Comparison of ENCODE assay signal across 8 mouse cellular contexts in genomic region chr4:43046607-43047006, GRCm38 (mm10). TPM values are rescaled to one million over a fixed set of nuclear protein-coding genes. Genes with fewer than 3 reads are reported as not detected.
A peak's percentile ranks its signal among the peaks of the same experiment; 100 is the strongest.
DNase-seq lines count a peak whose midpoint lies in the region; ATAC-seq and TF ChIP-seq lines count a peak whose summit lies in the region.

No protein-coding gene starts in this region.

- peak overlapping the region; percentile 55; the same call in 1 of the 2 replicates for H3K27ac ChIP-seq in layer of hippocampus, adult 2 months
- no peak overlapping the region for H3K27ac ChIP-seq in embryonic facial prominence, embryonic 10.5 days (replicated peaks)
- no peak overlapping the region for H3K27ac ChIP-seq in hindbrain, embryonic 13.5 days
- H3K27ac ChIP-seq in midbrain, embryonic 15.5 days, result no peak overlapping the region

- H3K9ac ChIP-seq in hindbrain, embryonic 13.5 days, result no peak overlapping the region
- no peak overlapping the region for H3K9ac ChIP-seq in midbrain, embryonic 15.5 days

- H3K36me3 ChIP-seq in embryonic facial prominence, embryonic 10.5 days (replicated peaks), result no peaks in the 10 kb centered on the region
- H3K36me3 ChIP-seq in hindbrain, embryonic 13.5 days, result no peaks in the 10 kb centered on the region
- no peaks in the 10 kb centered on the region for H3K36me3 ChIP-seq in midbrain, embryonic 15.5 days (replicated peaks)

- H3K4me3 ChIP-seq in layer of hippocampus, adult 2 months, result peak overlapping the region; percentile 17; the same call in 1 of the 2 replicates
- peak overlapping the region; percentile 68 for H3K4me3 ChIP-seq in embryonic facial prominence, embryonic 10.5 days
- 0 out of 2 replicates have a peak overlapping the region, but pooled peaks have one; percentile 56 for H3K4me3 ChIP-seq in hindbrain, embryonic 13.5 days
- no peak overlapping the region for H3K4me3 ChIP-seq in midbrain, embryonic 15.5 days

- ATAC-seq in hindbrain, embryonic 13.5 days (ENCODE audit: low FRiP score), result no peak
- ATAC-seq in midbrain, embryonic 15.5 days (replicated peaks), result no peak

- no peaks in the 10 kb centered on the region for H3K27me3 ChIP-seq in embryonic facial prominence, embryonic 10.5 days (replicated peaks; ENCODE audit: low read depth, poor library complexity, severe bottlenecking)
- H3K27me3 ChIP-seq in hindbrain, embryonic 13.5 days, result no peaks in the 10 kb centered on the region
- H3K27me3 ChIP-seq in midbrain, embryonic 15.5 days (replicated peaks), result no peaks in the 10 kb centered on the region

- no peak for TF ChIP-seq CTCF in layer of hippocampus, adult 2 months (conservative IDR thresholded peaks at IDR 0.05)

- peak overlapping the region; percentile 71 for H3K4me2 ChIP-seq in hindbrain, embryonic 13.5 days
- H3K4me2 ChIP-seq in midbrain, embryonic 15.5 days, result peak overlapping the region; percentile 81

- 61% methylated on average over 5 of the region's 5 CpGs for WGBS in embryonic facial prominence, embryonic 10.5 days
- 63% methylated on average over 5 of the region's 5 CpGs for WGBS in hindbrain, embryonic 13.5 days
- WGBS in midbrain, embryonic 15.5 days, result 60% methylated on average over 5 of the region's 5 CpGs

- DNase-seq in layer of hippocampus, adult 2 months (ENCODE audit: low spot score in 2 of 2), result no peak
- no peak for DNase-seq in layer of hippocampus, adult 9-10 months (ENCODE audit: low spot score)
- no peak for DNase-seq in embryonic facial prominence, embryonic 10.5 days (ENCODE audit: low spot score)
- no peak for DNase-seq in spleen, postnatal 36 days (ENCODE audit: low spot score in 2 of 2)
- DNase-seq in urinary bladder, postnatal 36 days (ENCODE audit: low spot score in 2 of 2), result no peak
- DNase-seq in gastrocnemius, postnatal 4 days (ENCODE audit: low spot score in 2 of 2), result no peak

- peaks cover 39% of the 10 kb centered on the region for H3K4me1 ChIP-seq in embryonic facial prominence, embryonic 10.5 days
- H3K4me1 ChIP-seq in hindbrain, embryonic 13.5 days (replicated peaks), result peaks cover 29% of the 10 kb centered on the region
- peaks cover 32% of the 10 kb centered on the region for H3K4me1 ChIP-seq in midbrain, embryonic 15.5 days

- H3K9me3 ChIP-seq in embryonic facial prominence, embryonic 10.5 days, result no peaks in the 10 kb centered on the region
- H3K9me3 ChIP-seq in hindbrain, embryonic 13.5 days, result no peaks in the 10 kb centered on the region
- no peaks in the 10 kb centered on the region for H3K9me3 ChIP-seq in midbrain, embryonic 15.5 days

RNA-seq across cellular contexts. Expression of gene Fam214b, which starts 0.6 kb away (rescaled TPM):
- total RNA-seq in layer of hippocampus, adult 2 months (2021), result 10 to 100 TPM; 36.1 to 40.3 TPM
- 13.1 and 14.3 TPM in 2 replicates for polyA plus RNA-seq in embryonic facial prominence, embryonic 10.5 days (2016; fragmentation: Nextera tagmentation; extraction: Ambion mirVana)
- polyA plus RNA-seq in hindbrain, embryonic 13.5 days (2015; fragmentation: Nextera tagmentation; extraction: Ambion mirVana), result 33.3 and 34.1 TPM in 2 replicates
- polyA plus RNA-seq in midbrain, embryonic 15.5 days (2015; fragmentation: Nextera tagmentation; extraction: Ambion mirVana), result 52.0 and 55.3 TPM in 2 replicates
- total RNA-seq in gastrocnemius, postnatal 4 days (2021), result 10 to 100 TPM; 20.6 to 25.1 TPM

RNA-seq across cellular contexts. Expression of gene Unc13b, which starts 12.1 kb away (rescaled TPM):
- total RNA-seq in layer of hippocampus, adult 2 months (2021), result 10 to 100 TPM; 41.7 to 45.7 TPM
- 4.8 and 6.6 TPM in 2 replicates for polyA plus RNA-seq in embryonic facial prominence, embryonic 10.5 days (2016; fragmentation: Nextera tagmentation; extraction: Ambion mirVana)
- 18.6 and 19.7 TPM in 2 replicates for polyA plus RNA-seq in hindbrain, embryonic 13.5 days (2015; fragmentation: Nextera tagmentation; extraction: Ambion mirVana)
- polyA plus RNA-seq in midbrain, embryonic 15.5 days (2015; fragmentation: Nextera tagmentation; extraction: Ambion mirVana), result 20.1 and 21.2 TPM in 2 replicates
- total RNA-seq in gastrocnemius, postnatal 4 days (2021), result 1 to 10 TPM; 5.9 to 7.2 TPM

RNA-seq across cellular contexts. Expression of gene Stoml2, which starts 15.1 kb away (rescaled TPM):
- total RNA-seq in layer of hippocampus, adult 2 months (2021), result 100 to 1,000 TPM in 1 of 2 experiments, 10 to 100 TPM in 1; 97.3 to 108 TPM
- polyA plus RNA-seq in embryonic facial prominence, embryonic 10.5 days (2016; fragmentation: Nextera tagmentation; extraction: Ambion mirVana), result 467 and 485 TPM in 2 replicates
- polyA plus RNA-seq in hindbrain, embryonic 13.5 days (2015; fragmentation: Nextera tagmentation; extraction: Ambion mirVana), result 226 and 232 TPM in 2 replicates
- polyA plus RNA-seq in midbrain, embryonic 15.5 days (2015; fragmentation: Nextera tagmentation; extraction: Ambion mirVana), result 218 and 235 TPM in 2 replicates
- 100 to 1,000 TPM in 1 of 2 experiments, 10 to 100 TPM in 1; 94.7 to 103 TPM for total RNA-seq in gastrocnemius, postnatal 4 days (2021)

RNA-seq across cellular contexts. Expression of gene Pigo, which starts 21.0 kb away (rescaled TPM):
- total RNA-seq in layer of hippocampus, adult 2 months (2021), result 10 to 100 TPM; 28.0 to 30.0 TPM
- 25.8 and 27.3 TPM in 2 replicates for polyA plus RNA-seq in embryonic facial prominence, embryonic 10.5 days (2016; fragmentation: Nextera tagmentation; extraction: Ambion mirVana)
- polyA plus RNA-seq in hindbrain, embryonic 13.5 days (2015; fragmentation: Nextera tagmentation; extraction: Ambion mirVana), result 27.4 and 27.5 TPM in 2 replicates
- polyA plus RNA-seq in midbrain, embryonic 15.5 days (2015; fragmentation: Nextera tagmentation; extraction: Ambion mirVana), result 29.1 and 34.0 TPM in 2 replicates
- total RNA-seq in gastrocnemius, postnatal 4 days (2021), result 10 to 100 TPM; 10.7 to 10.8 TPM

RNA-seq across cellular contexts. Expression of gene Fancg, which starts 36.3 kb away (rescaled TPM):
- 10 to 100 TPM; 10.4 to 12.9 TPM for total RNA-seq in layer of hippocampus, adult 2 months (2021)
- 25.3 and 26.0 TPM in 2 replicates for polyA plus RNA-seq in embryonic facial prominence, embryonic 10.5 days (2016; fragmentation: Nextera tagmentation; extraction: Ambion mirVana)
- 20.0 and 21.9 TPM in 2 replicates for polyA plus RNA-seq in hindbrain, embryonic 13.5 days (2015; fragmentation: Nextera tagmentation; extraction: Ambion mirVana)
- 22.8 and 29.5 TPM in 2 replicates for polyA plus RNA-seq in midbrain, embryonic 15.5 days (2015; fragmentation: Nextera tagmentation; extraction: Ambion mirVana)
- 1 to 10 TPM; 5.5 to 8.7 TPM for total RNA-seq in gastrocnemius, postnatal 4 days (2021)
